Mouse (Mus musculus) kidney, embryonic 14.5 days (tissue): Measurements from ENCODE around the gene Gm28845. TPM values are rescaled to one million over a fixed set of nuclear protein-coding genes. Genes with fewer than 3 reads are reported as not detected.
"Not testable (repeated sequence)": the region's sequence is repeated elsewhere in the genome, so short reads cannot be mapped to it uniquely, and the experiment has no call there.

Experiments
- ATAC-seq: fragments of 200-750 bp; cut with Nextera tagmentation; 2 replicates; pipeline ENCODE4 v1.8.0; 2017; ENCODE audit warnings: moderate number of reproducible peaks, mild to moderate bottlenecking, moderate TSS enrichment, moderate library complexity; ENCODE audit not compliant: low FRiP score, low TSS enrichment
- H3K27ac ChIP-seq: fragments of 300-500 bp; sonication (generic); 2 replicates; pipeline ENCODE4 v1.5.1; 2014; ENCODE audit warnings: low read depth, mild to moderate bottlenecking, low read length, moderate library complexity, mixed read lengths
- H3K27me3 ChIP-seq: fragments of 300-500 bp; sonication (generic); 2 replicates; pipeline ENCODE4 v1.6.1; 2014; ENCODE audit warnings: mild to moderate bottlenecking, low read length; ENCODE audit not compliant: control insufficient read depth, insufficient read depth
- H3K36me3 ChIP-seq: fragments of 300-500 bp; sonication (generic); 2 replicates; pipeline ENCODE4 v1.6.1; 2014; ENCODE audit warnings: low read length, mixed read lengths; ENCODE audit not compliant: control insufficient read depth, insufficient read depth
- H3K4me1 ChIP-seq: fragments of 300-500 bp; sonication (generic); 2 replicates; pipeline ENCODE4 v1.6.1; 2014; ENCODE audit warnings: low read length, mixed read lengths; ENCODE audit not compliant: control insufficient read depth, insufficient read depth
- H3K4me2 ChIP-seq: fragments of 300-500 bp; sonication (generic); replicated peaks from 2 replicates; pipeline ENCODE4 v1.6.1; 2014; ENCODE audit warnings: low read depth, mild to moderate bottlenecking, low read length
- H3K4me3 ChIP-seq: fragments of 300-500 bp; sonication (generic); 2 replicates; pipeline ENCODE4 v1.5.1; 2014; ENCODE audit warnings: mild to moderate bottlenecking, low read length
- H3K9ac ChIP-seq: fragments of 300-500 bp; sonication (generic); 2 replicates; pipeline ENCODE4 v1.6.1; 2014; ENCODE audit warnings: low read depth, mild to moderate bottlenecking, low read length, moderate library complexity
- H3K9me3 ChIP-seq: fragments of 300-500 bp; sonication (generic); 2 replicates; pipeline ENCODE4 v1.6.1; 2016; ENCODE audit warnings: low read length; ENCODE audit not compliant: control insufficient read depth
- WGBS: fragments of 180-500 bp; shearing (Covaris S2); extraction: QIAGEN DNeasy Blood & Tissue Kit; methylation state at CpG from one replicate; pipeline ENCODE4 v1.1.7; 2014; 5-methylcytosine and 5-hydroxymethylcytosine counted together
- polyA plus RNA-seq: library from polyadenylated mRNA; unstranded; fragments of >200 nt; fragmentation: Nextera tagmentation; extraction: Ambion mirVana; gene quantifications from 2 replicates; pipeline ENCODE4 v1.2.1, GENCODE M21; 2014

Gm28845 gene
- polyA plus RNA-seq, 1 experiment from 2014 or later: not detected

GRCm38 (mm10) chr1:65051696-65052095 is 67.7 kb downstream of the Gm28845 start:
- no peak overlapping the region for H3K4me2 ChIP-seq
- no peaks in the 10 kb centered on the region for H3K36me3 ChIP-seq
- H3K27ac ChIP-seq: no peak overlapping the region
- no peak for ATAC-seq
- no peak overlapping the region for H3K4me3 ChIP-seq
- H3K9me3 ChIP-seq: no peaks in the 10 kb centered on the region
- no peaks in the 10 kb centered on the region for H3K27me3 ChIP-seq
- no peak overlapping the region for H3K9ac ChIP-seq
- no peaks in the 10 kb centered on the region for H3K4me1 ChIP-seq
- WGBS: 59% methylated on average over 7 of the region's 7 CpGs

- ATAC-seq, H3K4me2 ChIP-seq, H3K9ac ChIP-seq, H3K27me3 ChIP-seq, H3K4me3 ChIP-seq, H3K9me3 ChIP-seq, H3K36me3 ChIP-seq, H3K27ac ChIP-seq, H3K4me1 ChIP-seq: not testable (repeated sequence)
- WGBS: 69% methylated on average over 10 of the region's 12 CpGs
Observed at GRCm38 (mm10) chr1:65050952-65051351, 68.4 kb downstream of the Gm28845 start, which contains the start of gene Cryge. Cryge (minus strand) TSS chr1:65051149.

Other genes starting within 250 kb of the Gm28845 start
- 5.9 and 7.0 TPM in 2 replicates for gene Plekhm3, start 162.7 kb downstream of the Gm28845 start, polyA plus RNA-seq
- gene Akr1cl, start 86.8 kb downstream of the Gm28845 start, polyA plus RNA-seq: not detected in 2 replicates
- not detected in 2 replicates for gene Cryge, start 68.4 kb downstream of the Gm28845 start, polyA plus RNA-seq
- gene Crygd, start 56.1 kb downstream of the Gm28845 start, polyA plus RNA-seq: not detected in 2 replicates
- not detected in 2 replicates for gene Crygc, start 45.9 kb downstream of the Gm28845 start, polyA plus RNA-seq
- not detected in 2 replicates for gene Crygb, start 37.3 kb downstream of the Gm28845 start, polyA plus RNA-seq
- gene Cryga, start 16.2 kb downstream of the Gm28845 start, polyA plus RNA-seq: not detected in 2 replicates
- gene D630023F18Rik, start 3.7 kb upstream of the Gm28845 start, polyA plus RNA-seq: 0.36 and 1.1 TPM in 2 replicates
- 123 and 182 TPM in 2 replicates for gene Idh1, start 66.9 kb upstream of the Gm28845 start, polyA plus RNA-seq
- gene Pikfyve, start 67.1 kb upstream of the Gm28845 start, polyA plus RNA-seq: 12.7 and 22.1 TPM in 2 replicates
- gene Pth2r, start 162.5 kb upstream of the Gm28845 start, polyA plus RNA-seq: not detected in 2 replicates